Mouse (Mus musculus): ENCODE data around the gene Kif5a. TPM values are rescaled to one million over a fixed set of nuclear protein-coding genes. Genes with fewer than 3 reads are reported as not detected.
A peak's percentile ranks its signal among the peaks of the same experiment; 100 is the strongest.

The Kif5a gene
- polyA plus RNA-seq, 1 experiment from 2014 or later = 94.7 TPM

GRCm38 (mm10) chr10:127297015-127297871 is 34.1 kb upstream of the Kif5a start:
- peaks cover 88% of the 10 kb centered on the region for H3K36me3 ChIP-seq (ENCODE audit: control insufficient read depth, insufficient read depth, low read length)
- H3K4me2 ChIP-seq (ENCODE audit: low read length) = no peak overlapping the region
- no peaks in the 10 kb centered on the region for H3K9me3 ChIP-seq (ENCODE audit: control insufficient read depth, low read length)
- H3K27me3 ChIP-seq (ENCODE audit: control insufficient read depth, insufficient read depth, low read length) = no peaks in the 10 kb centered on the region
- no peak overlapping the region for H3K4me3 ChIP-seq (replicated peaks; ENCODE audit: low read depth, low read length)
- no peak for DNase-seq
- peaks cover 1% of the 10 kb centered on the region for H3K4me1 ChIP-seq (ENCODE audit: control insufficient read depth, insufficient read depth, low read length)
- WGBS = 93% methylated on average over 16 of the region's 16 CpGs
- no peak overlapping the region for H3K27ac ChIP-seq (replicated peaks; ENCODE audit: low read depth, low read length)
- ATAC-seq (ENCODE audit: low FRiP score, low TSS enrichment) = no peak
- H3K9ac ChIP-seq (replicated peaks; ENCODE audit: low read length) = no peak overlapping the region

GRCm38 (mm10) chr10:127295986-127296794 is 33.0 kb upstream of the Kif5a start:
- DNase-seq (no peak), ATAC-seq (ENCODE audit: low FRiP score, low TSS enrichment) (no peak)
- H3K9me3 ChIP-seq (ENCODE audit: control insufficient read depth, low read length) = no peaks in the 10 kb centered on the region
- no peak overlapping the region for H3K27ac ChIP-seq (replicated peaks; ENCODE audit: low read depth, low read length)
- H3K9ac ChIP-seq (replicated peaks; ENCODE audit: low read length) = no peak overlapping the region
- peaks cover 78% of the 10 kb centered on the region for H3K36me3 ChIP-seq (ENCODE audit: control insufficient read depth, insufficient read depth, low read length)
- no peak overlapping the region for H3K4me3 ChIP-seq (replicated peaks; ENCODE audit: low read depth, low read length)
- no peaks in the 10 kb centered on the region for H3K27me3 ChIP-seq (ENCODE audit: control insufficient read depth, insufficient read depth, low read length)
- peaks cover 10% of the 10 kb centered on the region for H3K4me1 ChIP-seq (ENCODE audit: control insufficient read depth, insufficient read depth, low read length)
- no peak overlapping the region for H3K4me2 ChIP-seq (ENCODE audit: low read length)
- 93% methylated on average over 24 of the region's 24 CpGs for WGBS

GRCm38 (mm10) chr10:127294895-127295510 is 31.9 kb upstream of the Kif5a start:
- H3K36me3 ChIP-seq (ENCODE audit: control insufficient read depth, insufficient read depth, low read length) = peaks cover 66% of the 10 kb centered on the region
- H3K27ac ChIP-seq (replicated peaks; ENCODE audit: low read depth, low read length) = no peak overlapping the region
- no peaks in the 10 kb centered on the region for H3K27me3 ChIP-seq (ENCODE audit: control insufficient read depth, insufficient read depth, low read length)
- no peak overlapping the region for H3K9ac ChIP-seq (replicated peaks; ENCODE audit: low read length)
- DNase-seq (no peak), ATAC-seq (ENCODE audit: low FRiP score, low TSS enrichment) (no peak)
- 93% methylated on average over 10 of the region's 10 CpGs for WGBS
- no peaks in the 10 kb centered on the region for H3K9me3 ChIP-seq (ENCODE audit: control insufficient read depth, low read length)
- peaks cover 11% of the 10 kb centered on the region for H3K4me1 ChIP-seq (ENCODE audit: control insufficient read depth, insufficient read depth, low read length)
- no peak overlapping the region for H3K4me3 ChIP-seq (replicated peaks; ENCODE audit: low read depth, low read length)
- no peak overlapping the region for H3K4me2 ChIP-seq (ENCODE audit: low read length)

GRCm38 (mm10) chr10:127293590-127294113 is 30.5 kb upstream of the Kif5a start:
- DNase-seq (no peak), ATAC-seq (ENCODE audit: low FRiP score, low TSS enrichment) (no peak)
- no peak overlapping the region for H3K27ac ChIP-seq (replicated peaks; ENCODE audit: low read depth, low read length)
- H3K27me3 ChIP-seq (ENCODE audit: control insufficient read depth, insufficient read depth, low read length) = no peaks in the 10 kb centered on the region
- H3K9ac ChIP-seq (replicated peaks; ENCODE audit: low read length) = no peak overlapping the region
- 89% methylated on average over 3 of the region's 3 CpGs for WGBS
- no peak overlapping the region for H3K4me3 ChIP-seq (replicated peaks; ENCODE audit: low read depth, low read length)
- H3K4me2 ChIP-seq (ENCODE audit: low read length) = no peak overlapping the region
- H3K9me3 ChIP-seq (ENCODE audit: control insufficient read depth, low read length) = no peaks in the 10 kb centered on the region
- peaks cover 52% of the 10 kb centered on the region for H3K36me3 ChIP-seq (ENCODE audit: control insufficient read depth, insufficient read depth, low read length)
- H3K4me1 ChIP-seq (ENCODE audit: control insufficient read depth, insufficient read depth, low read length) = peaks cover 20% of the 10 kb centered on the region

GRCm38 (mm10) chr10:127292987-127293538 is 29.9 kb upstream of the Kif5a start:
- H3K27me3 ChIP-seq (ENCODE audit: control insufficient read depth, insufficient read depth, low read length) = no peaks in the 10 kb centered on the region
- H3K36me3 ChIP-seq (ENCODE audit: control insufficient read depth, insufficient read depth, low read length) = peaks cover 50% of the 10 kb centered on the region
- no peak for DNase-seq
- H3K4me2 ChIP-seq (ENCODE audit: low read length) = no peak overlapping the region
- no peak overlapping the region for H3K4me3 ChIP-seq (replicated peaks; ENCODE audit: low read depth, low read length)
- peaks cover 20% of the 10 kb centered on the region for H3K4me1 ChIP-seq (ENCODE audit: control insufficient read depth, insufficient read depth, low read length)
- no peak overlapping the region for H3K9ac ChIP-seq (replicated peaks; ENCODE audit: low read length)
- ATAC-seq (ENCODE audit: low FRiP score, low TSS enrichment) = no peak
- H3K9me3 ChIP-seq (ENCODE audit: control insufficient read depth, low read length) = no peaks in the 10 kb centered on the region
- WGBS = 90% methylated on average over 6 of the region's 6 CpGs
- H3K27ac ChIP-seq (replicated peaks; ENCODE audit: low read depth, low read length) = no peak overlapping the region

- H3K4me3 ChIP-seq (replicated peaks; ENCODE audit: low read depth, low read length) = peak overlapping the region; percentile 60
- H3K27ac ChIP-seq (replicated peaks; ENCODE audit: low read depth, low read length) = 0 out of 2 replicates have a peak overlapping the region, but pooled peaks have one; percentile 95
- DNase-seq (no peak), ATAC-seq (ENCODE audit: low FRiP score, low TSS enrichment) (no peak)
- no peaks in the 10 kb centered on the region for H3K27me3 ChIP-seq (ENCODE audit: control insufficient read depth, insufficient read depth, low read length)
- peak overlapping the region; percentile 61 for H3K4me2 ChIP-seq (ENCODE audit: low read length)
- H3K36me3 ChIP-seq (ENCODE audit: control insufficient read depth, insufficient read depth, low read length) = peaks cover 40% of the 10 kb centered on the region
- 50% methylated on average over 5 of the region's 5 CpGs for WGBS
- H3K9me3 ChIP-seq (ENCODE audit: control insufficient read depth, low read length) = no peaks in the 10 kb centered on the region
- peaks cover 29% of the 10 kb centered on the region for H3K4me1 ChIP-seq (ENCODE audit: control insufficient read depth, insufficient read depth, low read length)
- H3K9ac ChIP-seq (replicated peaks; ENCODE audit: low read length) = peak overlapping the region; percentile 63; the same call in 1 of the 2 replicates
Measured at GRCm38 (mm10) chr10:127291881-127292638, 28.9 kb upstream of the Kif5a start.

- Histone ChIP-seq H3K4me3 (replicated peaks; ENCODE audit: low read depth, low read length) (peak overlapping the region; percentile 60), H3K4me1 (ENCODE audit: control insufficient read depth, insufficient read depth, low read length) (peaks cover 38% of the 10 kb centered on the region), H3K27me3 (ENCODE audit: control insufficient read depth, insufficient read depth, low read length) (no peaks in the 10 kb centered on the region), H3K36me3 (ENCODE audit: control insufficient read depth, insufficient read depth, low read length) (peaks cover 41% of the 10 kb centered on the region), H3K4me2 (ENCODE audit: low read length) (peak overlapping the region; percentile 61), H3K27ac (replicated peaks; ENCODE audit: low read depth, low read length) (peak overlapping the region; percentile 95), H3K9ac (replicated peaks; ENCODE audit: low read length) (peak overlapping the region; percentile 63), H3K9me3 (ENCODE audit: control insufficient read depth, low read length) (no peaks in the 10 kb centered on the region)
- peak; percentile 60 for ATAC-seq (ENCODE audit: low FRiP score, low TSS enrichment)
- peak; percentile 68 for DNase-seq
- WGBS = 1% methylated on average over 19 of the region's 19 CpGs
Measured at GRCm38 (mm10) chr10:127290930-127291880, 28.1 kb upstream of the Kif5a start.
